Mouse (Mus musculus) CD4-positive helper T cell, adult 2 months (primary cell): ENCODE measurements around the gene Acmsd.
A peak's percentile ranks its signal among the peaks of the same experiment; 100 is the strongest.
"Not testable (repeated sequence)": the region's sequence is repeated elsewhere in the genome, so short reads cannot be mapped to it uniquely, and the experiment has no call there.

Source experiments
- DNase-seq: peaks from one replicate; pipeline ENCODE4 v3.0.0-alpha.2; 2012; ENCODE audit warnings: low read depth, missing footprints, low spot score

Acmsd gene

DNA sequence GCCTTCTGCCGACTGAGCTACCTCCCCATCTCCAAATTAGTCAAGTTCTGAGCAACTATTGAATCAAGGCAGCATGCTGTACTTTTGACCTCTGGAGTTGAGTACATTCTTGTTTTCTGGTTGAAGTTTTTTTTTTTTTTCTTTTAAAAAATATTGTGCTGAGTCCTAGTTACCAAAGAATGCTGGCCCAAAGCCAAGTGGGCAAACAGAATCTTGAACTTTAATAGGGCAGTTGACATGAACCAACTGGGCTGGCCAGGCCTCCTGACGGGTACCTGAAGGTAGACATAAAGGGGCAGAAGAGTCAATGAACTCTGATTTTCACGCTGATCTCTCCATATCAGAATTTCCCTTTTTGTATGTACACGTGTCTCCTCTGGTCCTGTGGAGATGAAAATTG, at the start of gene Acmsd:
Gene Acmsd, plus strand, starts transcription at position 318 of the 400 bp plus-strand sequence.
- no peak for DNase-seq

- peak; percentile 56 for DNase-seq
These were observed 49.6 kb upstream of the Acmsd start, which contains the start of gene Tmem163 for GRCm38 (mm10) chr1:127679498-127680133. Tmem163 (minus strand) TSS chr1:127679548.

DNA sequence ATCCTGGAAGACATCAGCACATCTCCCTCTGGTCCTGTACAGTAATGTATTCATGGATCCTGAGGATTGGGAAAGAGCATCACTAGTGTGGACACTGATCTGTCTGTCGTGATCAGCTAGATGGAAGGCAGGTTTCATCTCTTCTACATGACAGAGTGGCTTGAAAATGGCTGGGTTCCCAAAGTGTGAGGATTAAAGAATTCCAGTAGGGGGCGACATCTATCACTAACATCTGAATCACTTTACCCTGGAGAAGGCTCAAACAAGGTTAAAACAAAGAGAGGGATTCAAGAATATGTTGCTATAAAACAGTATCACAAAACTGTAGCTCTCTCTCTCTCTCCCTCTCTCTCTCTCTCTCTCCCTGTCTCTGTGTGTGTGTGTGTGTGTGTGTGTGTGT, 32.7 kb upstream of the Acmsd start:
- no peak for DNase-seq

DNA sequence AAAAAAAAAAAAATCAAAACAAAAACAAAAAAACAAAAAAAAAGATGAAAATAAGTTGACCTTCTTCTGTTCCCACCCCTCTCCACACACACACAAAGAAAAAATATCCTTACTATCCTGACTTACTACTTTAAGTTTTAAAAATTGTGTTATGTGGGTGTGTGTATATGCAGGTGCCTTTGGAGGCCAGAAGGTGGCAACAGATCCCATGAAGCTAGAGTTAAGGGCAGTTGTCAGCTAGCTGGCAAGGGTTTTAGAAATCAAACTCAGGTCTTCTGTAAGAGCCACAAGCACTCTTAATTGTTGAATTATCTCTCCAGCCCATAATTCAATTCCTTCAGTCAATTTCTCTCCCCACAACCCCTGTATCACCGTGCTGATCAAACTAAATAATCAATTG, 27.0 kb upstream of the Acmsd start:
- DNase-seq = no peak

DNA sequence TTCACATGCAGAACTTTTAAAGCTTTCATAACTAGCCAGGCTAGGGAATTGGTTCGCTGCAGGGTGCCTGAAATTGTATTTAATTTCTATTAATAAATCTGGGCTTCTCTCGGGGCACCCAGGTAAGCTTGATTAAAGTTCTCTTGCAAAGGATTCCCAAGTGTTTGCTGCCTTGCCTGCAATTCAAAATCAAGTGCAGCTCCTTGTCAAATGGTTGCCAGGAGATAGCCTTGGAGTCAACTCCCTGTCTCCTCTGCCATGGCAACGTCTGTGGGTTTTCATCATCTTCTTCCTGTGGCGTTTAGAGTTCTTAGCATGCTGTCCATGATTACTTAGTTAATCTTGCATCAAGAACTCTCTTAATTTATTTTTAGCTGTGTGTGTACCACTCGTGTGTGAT, 22.9 kb upstream of the Acmsd start:
- no peak for DNase-seq

GRCm38 (mm10) chr1:127716441-127716840, 12.8 kb upstream of the Acmsd start:
- DNase-seq = no peak

DNA sequence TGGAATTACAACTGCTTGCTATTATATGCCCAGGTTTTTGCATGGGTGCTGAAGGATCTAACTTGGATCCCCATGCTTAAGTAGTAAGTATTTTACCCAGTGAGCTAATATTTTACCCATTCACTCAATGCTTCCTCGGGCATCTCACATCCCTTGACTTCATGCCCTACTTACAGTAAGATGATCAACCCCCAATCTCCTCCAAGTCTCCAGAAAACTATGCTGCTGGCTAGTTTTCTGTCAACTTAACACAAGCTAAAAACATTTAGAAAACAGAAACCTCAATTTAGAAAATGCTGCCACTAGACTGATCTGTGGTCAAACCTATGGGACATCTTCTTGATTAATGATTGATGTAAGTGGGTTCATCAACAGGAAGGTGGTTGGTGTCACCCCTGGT, 10.9 kb upstream of the Acmsd start:
- no peak for DNase-seq

GRCm38 (mm10) chr1:127723596-127723995, 5.6 kb upstream of the Acmsd start:
- DNase-seq = no peak

GRCm38 (mm10) chr1:127731086-127731485, 1.9 kb downstream of the Acmsd start:
- DNase-seq = no peak

DNA sequence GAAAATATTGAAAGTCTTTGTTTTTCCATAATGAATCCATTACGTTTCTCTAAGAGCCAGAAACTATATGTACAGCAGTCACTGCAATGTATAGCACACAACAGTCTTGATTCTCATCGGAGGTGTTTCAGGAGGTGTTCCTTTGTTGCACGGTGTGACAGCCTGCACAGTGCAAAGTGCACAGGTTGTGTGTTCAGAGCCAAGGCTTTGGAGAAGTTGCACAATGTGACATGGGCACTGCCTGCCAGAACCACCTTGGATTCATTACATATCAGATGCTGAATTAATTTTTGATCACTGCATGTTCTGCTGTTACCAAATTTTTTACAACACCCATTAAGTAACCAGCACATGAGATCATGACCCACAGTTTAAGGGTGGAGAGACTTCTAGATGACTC, 3.2 kb downstream of the Acmsd start:
- no peak for DNase-seq

DNA sequence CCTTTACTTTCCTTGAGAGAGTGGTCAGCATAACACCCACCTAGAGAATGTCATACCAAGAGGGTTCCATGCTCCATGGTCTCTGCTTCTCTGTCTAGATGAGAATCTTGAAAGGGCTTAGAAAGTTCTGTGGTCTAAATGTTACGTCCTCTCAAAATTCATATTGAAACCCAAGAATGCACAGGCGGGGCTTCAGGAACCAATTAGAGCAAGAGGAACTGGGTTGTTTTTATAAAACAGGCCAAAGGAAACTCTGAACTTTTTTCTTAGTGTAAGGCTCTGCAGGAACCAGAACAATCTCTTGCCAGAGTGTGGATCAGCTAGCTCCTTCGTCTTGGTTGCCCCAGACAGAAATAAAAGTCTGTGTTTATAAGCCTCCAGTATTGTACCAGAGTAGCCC, 3.6 kb downstream of the Acmsd start:
- peak; percentile 11 for DNase-seq

GRCm38 (mm10) chr1:127735356-127735755, 6.1 kb downstream of the Acmsd start:
- DNase-seq = no peak

GRCm38 (mm10) chr1:127750401-127751102, 21.3 kb downstream of the Acmsd start:
- no peak for DNase-seq

DNA sequence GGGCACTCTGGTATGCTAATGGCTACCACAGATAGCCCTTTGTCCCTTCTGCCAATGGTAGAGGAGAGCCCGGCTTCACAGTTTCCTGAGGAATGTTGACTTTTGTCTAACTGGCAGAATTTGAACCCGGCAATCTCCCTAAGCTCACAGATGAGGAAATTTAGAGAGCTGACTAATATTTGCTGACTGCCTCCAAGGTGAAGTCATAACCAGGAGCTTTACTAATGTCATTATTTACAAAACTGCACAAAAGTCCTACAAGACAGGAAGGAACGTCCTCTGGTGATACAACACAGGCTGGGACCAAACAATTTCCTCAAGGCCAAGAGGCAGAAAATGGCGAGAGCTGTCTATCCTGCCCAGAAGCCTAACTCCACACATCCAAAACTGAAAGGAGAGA, 26.6 kb downstream of the Acmsd start:
- DNase-seq = no peak

- no peak for DNase-seq
These were observed 27.3 kb downstream of the Acmsd start for GRCm38 (mm10) chr1:127756331-127757163.

- DNase-seq = not testable (repeated sequence)
These were observed 27.9 kb downstream of the Acmsd start for GRCm38 (mm10) chr1:127757164-127757545.

DNA sequence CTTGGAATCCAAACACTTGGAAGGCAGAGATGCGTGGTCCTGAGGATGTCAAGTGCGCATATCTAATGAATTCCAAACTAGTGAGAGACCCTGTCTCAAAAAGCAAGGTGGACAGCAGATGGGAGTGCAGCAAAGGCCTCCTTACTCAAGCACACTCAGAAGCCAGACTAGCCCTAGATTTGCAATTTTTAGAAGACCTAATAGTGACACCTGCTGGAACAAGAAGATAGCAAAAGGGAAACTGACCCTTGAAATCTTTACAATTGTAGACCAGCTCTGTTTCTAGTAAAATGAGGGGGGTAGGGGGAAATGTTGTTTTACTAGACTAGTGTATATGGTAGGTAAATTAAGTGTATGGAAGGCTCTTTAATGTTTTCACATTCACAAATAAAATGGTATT, 36.3 kb downstream of the Acmsd start:
- DNase-seq = no peak

GRCm38 (mm10) chr1:127766741-127767140, 37.5 kb downstream of the Acmsd start:
- no peak for DNase-seq

- DNase-seq = no peak
These were observed 44.1 kb downstream of the Acmsd start for GRCm38 (mm10) chr1:127773198-127773802.

DNA sequence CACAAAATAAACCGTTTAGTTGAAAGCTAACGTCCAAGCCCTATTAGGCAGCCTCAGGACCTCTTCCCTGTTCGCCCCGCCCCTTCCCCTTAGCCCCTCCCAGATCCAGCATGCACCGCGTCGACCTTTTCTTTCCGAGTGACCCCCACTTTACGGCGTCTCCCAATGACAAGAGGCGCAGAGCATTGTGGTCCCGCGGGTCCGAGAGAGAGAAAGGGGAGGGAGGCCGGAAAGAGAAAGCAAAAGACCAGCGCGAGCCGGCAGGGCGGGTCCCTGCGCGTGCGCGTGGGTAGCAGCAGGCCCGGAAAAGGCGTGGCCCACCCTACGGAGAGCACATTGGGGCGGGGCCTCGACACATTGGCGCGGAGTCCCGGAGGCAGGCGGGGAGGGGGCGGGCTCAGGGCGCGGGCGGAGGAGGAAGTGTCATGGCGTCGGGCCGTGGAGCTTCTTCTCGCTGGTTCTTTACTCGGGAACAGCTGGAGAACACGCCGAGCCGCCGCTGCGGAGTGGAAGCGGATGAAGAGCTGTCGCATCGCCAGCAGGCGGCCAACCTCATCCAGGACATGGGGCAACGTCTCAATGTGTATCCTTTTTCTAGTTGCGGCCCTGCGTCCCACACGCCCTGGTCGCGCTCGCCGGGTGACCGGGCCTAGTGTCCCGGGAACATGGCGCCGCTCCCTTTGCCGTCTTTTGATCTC, 44.7 kb downstream of the Acmsd start, which contains the start of gene Ccnt2:
Gene Ccnt2, plus strand, starts transcription at position 362 of the 698 bp plus-strand sequence.
- peak; percentile 100 for DNase-seq

- DNase-seq = peak; percentile 62
These were observed 45.3 kb downstream of the Acmsd start for GRCm38 (mm10) chr1:127774501-127774880.
